Mouse (Mus musculus): ENCODE measurements around the gene Prrc2a.
"Not testable (repeated sequence)": the region's sequence is repeated elsewhere in the genome, so short reads cannot be mapped to it uniquely, and the experiment has no call there.

Prrc2a gene

DNA sequence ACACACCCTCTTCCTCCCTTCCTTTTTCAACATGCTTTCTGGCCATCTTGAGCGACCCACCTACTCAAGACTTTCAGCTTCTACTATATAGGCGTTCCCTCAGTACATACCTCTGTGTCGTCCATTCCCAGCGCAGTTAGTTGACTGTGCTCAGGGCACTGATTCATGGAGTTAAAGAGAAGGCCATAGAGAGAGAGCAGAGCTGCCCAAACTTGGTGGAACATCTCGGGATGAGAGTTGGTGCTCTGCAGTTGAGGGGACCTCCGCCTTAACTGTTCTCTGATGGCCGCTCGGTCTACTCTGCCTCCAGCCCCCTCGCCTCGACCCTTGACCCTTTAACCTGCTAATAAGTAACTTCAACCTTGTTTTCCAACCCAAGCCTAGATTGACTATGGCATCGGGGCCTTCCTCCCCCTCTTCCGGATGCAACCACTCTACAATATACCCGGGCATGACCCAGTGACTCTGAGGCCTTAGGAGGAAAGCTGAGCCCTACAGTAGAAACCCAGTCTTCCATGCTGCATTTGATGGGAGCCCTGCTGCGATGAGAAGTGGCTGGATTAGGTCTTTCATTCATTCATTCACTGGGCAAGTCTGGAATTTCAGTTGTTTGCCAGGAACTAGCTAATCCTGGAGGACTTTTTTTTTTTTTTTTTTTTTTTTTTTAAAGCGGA, 33.1 kb downstream of the Prrc2a start, which contains the start of gene Apom:
TSS of gene Apom (minus strand) at position 551 of the 674 bp plus-strand sequence.
- no peak for DNase-seq

DNA sequence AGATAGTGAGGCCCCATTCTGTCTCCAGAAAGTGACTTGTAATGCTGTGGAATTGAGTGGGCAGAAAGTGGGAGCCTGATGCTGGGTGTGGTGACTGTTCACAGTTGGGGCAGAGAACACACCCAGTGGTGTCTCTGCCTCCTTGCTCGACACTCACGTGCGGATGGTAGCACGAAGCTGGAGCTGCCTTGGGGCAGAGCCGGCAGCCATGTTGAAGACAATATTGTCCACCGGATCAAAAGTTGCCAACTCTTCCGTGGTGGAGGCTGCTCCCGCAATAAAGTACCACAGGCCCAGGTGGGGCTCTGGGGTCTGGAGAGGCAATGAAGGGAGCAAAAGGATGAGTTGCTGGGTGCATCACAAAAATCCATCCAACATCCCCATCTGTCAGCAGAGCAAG, 33.7 kb downstream of the Prrc2a start:
- DNase-seq: no peak

DNA sequence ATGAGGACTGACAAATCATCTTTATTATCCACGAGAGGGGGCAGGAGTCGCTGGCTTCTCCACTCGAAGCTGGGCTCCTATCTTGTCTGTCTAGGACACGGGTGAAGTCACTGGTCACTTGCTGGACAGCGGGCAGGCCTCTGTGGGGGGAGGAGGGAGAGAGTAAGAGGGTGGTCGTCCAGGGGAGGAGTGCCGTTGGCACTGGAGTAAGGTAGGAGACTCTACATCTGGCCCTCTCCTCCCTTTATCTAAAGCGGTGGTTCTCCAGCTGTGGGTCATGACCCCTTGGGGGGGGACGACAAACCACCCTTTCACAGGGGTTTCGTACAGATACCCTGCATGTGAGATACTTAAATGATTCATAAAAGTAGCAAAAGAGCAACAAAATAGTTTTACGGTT, 35.7 kb downstream of the Prrc2a start:
- no peak for DNase-seq

DNA sequence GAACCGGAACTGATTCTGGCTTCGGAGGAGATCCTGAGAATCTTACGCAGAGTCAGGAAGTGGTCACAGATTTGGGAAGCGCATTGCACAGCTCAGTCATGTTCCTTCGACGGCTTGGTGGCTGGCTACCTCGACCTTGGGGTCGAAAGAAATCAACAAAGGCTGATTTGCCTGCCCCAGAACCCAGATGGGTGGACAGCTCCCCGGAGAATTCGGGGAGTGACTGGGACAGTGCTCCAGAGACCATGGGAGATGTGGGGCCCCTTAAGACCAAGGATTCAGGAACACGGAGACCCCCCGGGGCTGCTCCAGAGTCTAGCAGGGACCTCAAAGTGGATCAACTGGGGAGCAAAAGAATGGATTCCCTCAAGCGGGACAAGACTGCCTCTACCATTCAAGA, 37.7 kb downstream of the Prrc2a start:
- no peak for DNase-seq

DNA sequence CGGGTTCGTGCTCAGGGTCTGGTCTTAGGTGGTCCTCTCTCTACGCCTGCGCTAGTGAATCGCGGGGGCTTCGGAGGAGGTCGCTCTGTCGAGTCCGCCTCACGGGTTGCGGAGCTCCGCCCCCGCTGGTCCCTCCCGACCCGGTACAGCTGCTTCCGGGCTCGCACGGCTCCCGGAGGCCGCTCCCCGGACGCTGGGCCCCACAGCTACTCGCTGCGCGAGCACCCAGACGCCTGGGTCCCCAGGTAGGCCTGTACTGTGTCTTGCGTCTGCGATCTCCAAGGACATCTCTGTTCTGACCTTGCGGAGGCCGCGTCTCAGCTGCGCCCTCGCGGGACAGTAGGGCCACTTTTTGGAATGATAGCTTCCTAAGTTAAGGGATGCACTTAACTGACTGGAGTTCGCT, 38.5 kb downstream of the Prrc2a start, which contains the start of gene D17H6S53E:
TSS of gene D17H6S53E (plus strand) at position 168 of the 406 bp plus-strand sequence.
- peak; percentile 87 for DNase-seq

DNA sequence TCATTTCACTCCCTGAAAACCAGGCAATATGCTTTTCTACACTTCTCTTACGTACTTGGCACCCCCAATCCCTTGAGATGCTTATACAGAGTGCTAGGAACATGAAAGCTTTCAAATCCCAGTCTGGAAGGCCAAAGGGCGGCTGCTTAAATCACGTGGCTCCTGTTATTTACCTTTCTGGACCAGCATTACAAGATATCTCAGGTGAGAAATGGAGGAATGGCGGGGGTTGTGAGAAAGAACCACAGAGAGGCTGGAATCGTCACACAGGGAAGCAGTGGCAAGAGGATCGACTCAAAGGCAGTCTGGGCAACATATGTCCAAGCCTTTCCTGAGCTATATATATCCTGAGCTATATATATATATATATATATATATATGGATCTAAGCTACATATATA, 39.1 kb downstream of the Prrc2a start:
- DNase-seq: no peak

DNA sequence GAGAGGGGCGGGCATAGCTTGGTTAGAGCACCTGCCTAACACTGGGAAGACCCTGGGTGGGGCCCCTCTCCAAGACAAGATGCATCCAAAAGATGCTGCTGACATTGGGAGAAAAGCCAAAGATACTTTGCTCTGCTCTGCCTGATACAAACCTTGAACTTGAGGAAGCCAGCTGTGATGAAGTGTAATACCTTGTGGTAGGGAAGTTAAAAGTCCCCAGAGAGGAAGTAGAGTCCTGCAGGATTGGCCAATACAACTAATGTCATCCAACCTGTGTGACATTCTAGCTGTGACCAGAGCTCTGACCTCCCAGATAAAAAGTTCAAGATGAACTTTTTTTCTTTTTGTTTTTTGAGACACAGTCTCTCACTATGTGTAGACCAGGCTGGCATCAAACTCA, 39.6 kb downstream of the Prrc2a start:
- no peak for DNase-seq

DNA sequence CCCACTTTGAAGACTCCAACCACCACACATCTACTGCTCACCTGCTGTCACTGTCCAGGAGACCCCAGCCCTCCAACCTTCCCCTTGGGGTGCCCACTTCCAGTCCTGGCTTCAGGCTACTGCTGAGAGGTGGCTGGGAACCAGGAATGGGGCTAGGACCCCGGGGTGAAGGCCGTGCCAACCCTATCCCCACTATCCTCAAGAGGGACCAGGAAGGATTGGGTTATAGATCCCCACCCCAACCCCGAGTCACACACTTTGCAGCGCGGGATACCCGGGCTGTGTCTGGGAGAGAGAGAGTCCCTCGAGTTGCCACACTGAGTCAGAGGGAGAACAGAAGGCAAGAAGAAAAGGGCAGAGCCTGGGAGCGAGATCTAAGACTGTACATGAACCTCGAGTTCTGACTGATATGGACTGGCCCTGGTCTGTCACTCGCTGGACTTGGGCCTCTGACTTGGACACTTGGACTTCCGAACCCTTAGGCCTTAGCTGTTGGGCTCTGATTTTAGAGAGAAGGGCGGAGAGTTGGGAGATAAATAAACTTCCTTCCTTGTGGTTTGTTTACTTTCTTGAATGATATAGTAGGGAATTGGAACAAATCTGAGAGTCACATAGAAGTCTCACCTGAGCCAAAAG, 40.3 kb downstream of the Prrc2a start:
- DNase-seq: not testable (repeated sequence)

DNA sequence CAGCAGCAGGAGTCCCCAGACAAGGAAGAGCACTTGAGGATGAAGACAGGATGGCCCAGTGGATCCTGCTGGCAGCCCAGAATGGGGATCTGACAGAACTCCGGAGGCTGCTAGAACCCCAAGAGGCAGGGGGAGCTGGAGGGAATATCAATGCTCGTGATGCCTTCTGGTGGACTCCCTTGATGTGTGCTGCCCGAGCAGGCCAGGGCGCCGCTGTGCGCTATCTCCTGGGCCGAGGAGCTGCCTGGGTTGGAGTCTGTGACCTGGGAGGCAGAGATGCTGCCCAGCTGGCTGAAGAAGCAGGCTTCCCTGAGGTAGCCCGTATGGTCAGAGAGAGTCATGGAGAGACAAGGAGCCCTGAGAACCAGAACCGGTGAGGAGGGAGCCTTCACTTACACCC, 41.4 kb downstream of the Prrc2a start:
- DNase-seq: not testable (repeated sequence)

DNA sequence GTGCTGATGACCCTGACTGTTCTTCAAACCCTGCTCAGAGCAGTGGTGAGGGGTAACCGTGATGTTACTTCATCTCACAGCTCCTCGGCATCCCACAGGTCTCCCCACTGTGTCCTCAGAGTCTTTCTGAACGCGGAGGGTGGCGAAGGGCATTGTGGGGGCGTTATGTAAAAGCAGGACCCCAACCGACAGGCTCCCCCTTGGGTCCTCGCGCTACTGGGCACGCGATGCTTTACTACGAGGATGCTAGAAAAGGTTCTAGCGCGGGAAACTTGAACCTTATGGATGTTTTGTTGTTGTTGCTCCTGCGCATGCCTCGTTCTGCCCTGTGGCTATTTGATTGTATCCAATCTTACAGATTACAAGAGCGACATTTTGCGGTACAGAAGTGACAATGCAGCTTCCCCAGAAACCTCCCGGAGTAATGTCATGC, 42.8 kb downstream of the Prrc2a start, which contains the start of gene Csnk2b:
TSS of gene Csnk2b (minus strand) at position 183 of the 433 bp plus-strand sequence.
- DNase-seq: peak; percentile 69

DNA sequence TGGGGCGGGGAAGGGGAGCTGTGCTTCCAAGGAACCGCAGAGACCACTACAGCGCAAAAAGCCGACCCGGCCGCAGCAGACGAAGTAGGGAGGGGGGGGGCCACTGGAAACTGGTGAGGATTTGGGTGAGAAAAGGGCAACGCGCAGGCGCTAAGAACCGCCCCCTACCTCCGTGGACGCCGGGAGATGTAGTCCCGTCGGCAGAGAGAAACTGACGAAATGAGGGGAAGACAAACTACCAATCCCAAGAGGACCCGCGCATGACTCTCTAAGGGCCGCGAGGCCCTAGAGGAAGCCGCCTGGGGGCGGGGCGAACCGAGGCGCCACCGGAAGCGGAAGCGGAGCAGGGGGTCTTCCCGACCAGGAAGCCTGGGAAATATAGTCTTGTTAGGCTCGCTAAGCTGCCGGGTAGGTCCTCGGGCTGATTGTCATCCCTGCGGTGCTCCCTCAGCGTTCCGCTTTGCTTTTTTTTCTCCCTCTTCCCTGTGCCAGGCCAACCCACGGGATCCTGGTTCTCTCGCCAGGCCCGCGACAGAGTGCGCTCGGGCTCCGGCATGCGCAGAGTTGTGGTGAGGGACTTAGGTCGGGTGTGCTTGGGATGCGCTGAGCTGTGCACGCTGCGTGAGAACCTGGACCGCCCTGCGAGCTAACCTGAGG, 43.4 kb downstream of the Prrc2a start, which contains the start of gene Gpank1:
TSS of gene Gpank1 (plus strand) at position 313 of the 657 bp plus-strand sequence.
- DNase-seq: peak; percentile 99

DNA sequence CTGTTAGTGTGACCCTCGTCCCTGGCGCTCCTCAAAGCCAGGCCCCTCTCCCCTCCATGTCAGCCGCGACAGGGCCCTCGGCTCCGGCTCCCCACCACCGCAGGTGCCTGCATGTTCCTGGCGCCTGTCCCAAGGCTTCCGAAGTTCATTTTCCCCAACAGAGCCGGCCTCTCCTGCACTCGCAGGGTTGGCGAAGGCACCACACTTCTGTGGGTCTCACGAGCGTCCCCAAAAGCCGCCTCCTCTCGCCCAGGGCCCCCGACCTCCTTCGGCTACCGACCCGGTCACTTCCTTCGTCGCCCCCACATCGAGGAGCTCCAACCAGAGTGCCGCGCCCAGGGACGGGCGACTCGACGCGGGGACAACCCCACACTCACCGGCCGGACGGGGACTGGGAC, 44.0 kb downstream of the Prrc2a start:
- peak; percentile 68 for DNase-seq

DNA sequence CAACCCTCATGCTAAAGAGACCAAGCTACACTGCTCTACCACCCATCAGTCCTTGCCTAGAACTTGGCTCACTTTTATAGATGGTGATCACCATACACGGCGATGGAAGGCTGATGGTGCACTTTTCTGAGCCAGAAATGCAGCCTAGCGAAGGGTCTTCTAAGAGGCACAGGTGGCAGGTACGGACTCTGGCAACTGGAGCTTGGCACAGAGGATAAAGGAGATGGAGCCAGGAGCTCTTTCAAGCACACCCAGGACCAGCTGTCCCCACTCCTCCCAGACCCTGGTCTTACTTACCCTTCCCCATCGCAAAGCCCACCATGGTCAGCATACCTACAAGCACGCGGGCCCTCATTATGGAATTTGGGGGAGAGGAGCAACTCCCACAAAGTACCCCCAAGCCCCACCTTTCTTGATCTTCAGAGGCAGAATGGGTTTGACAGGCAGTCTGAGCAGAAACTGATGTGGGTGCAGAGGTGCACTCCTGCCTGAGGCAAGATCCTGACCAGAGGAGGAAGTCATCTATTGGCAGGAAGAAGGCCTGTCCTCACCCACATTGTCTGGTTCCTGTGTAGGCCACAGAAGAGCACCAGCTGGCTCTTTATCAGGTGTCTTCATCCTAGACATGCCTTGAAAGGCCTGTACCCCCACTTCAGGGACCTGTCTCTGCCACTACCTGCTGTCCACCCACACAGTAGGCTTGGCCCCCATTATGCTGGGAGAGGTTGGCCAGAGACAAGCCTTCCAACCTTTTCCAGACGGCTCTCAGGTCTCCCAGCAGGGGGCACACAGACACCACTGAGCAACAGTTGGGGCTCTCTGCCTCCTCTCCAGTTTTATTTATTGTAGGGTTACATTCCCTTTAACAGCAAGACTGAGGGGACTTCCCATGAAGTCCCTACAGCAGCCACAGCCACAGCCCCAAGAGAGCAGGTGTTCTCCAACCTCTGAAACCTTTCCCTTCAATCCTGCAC, 49.4 kb downstream of the Prrc2a start, which contains the start of gene Ly6g5b:
TSS of gene Ly6g5b (minus strand) at position 383 of the 974 bp plus-strand sequence.
- DNase-seq: peak; percentile 49

DNA sequence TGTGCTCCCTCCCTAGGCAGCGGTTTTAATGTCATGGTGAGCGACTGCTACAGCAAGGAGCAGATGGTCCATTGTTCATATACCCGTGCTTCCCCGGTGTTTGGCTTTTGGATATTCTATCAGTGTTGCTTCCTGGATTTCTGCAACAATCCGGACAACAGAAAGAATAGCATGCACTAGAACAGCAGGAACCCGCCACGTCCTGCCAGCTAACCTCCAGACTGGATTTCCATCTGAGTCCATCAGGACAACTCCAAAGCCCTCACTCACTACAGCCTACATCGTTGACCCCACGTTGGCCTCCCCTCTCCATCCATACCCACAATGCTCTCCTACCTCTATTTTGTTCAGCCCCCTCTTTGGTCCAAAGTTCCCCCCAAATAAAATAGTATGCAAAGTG, 52.9 kb downstream of the Prrc2a start:
- no peak for DNase-seq

DNA sequence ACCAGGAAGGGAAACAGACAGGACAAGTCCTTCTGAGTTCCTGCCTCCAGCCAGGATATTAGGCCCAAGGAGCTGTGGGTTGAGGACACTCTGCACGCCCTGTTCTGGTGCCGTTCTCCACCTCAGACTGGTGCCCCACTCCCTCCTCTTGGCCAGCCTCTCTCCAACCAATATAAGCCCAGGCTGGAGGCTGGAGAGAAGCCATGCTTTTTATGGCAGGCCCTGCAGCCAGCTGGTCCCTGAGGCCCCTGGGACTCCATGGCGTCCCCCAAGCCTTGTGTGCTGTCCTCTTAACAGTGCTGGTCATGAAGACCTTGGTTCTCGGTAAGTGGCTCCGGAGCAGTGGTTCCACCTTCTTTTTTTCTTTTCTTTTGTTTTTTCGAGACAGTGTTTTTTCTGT, 56.6 kb downstream of the Prrc2a start, which contains the start of gene Ly6g5c:
TSS of gene Ly6g5c (plus strand) at position 183 of the 400 bp plus-strand sequence.
- no peak for DNase-seq

DNA sequence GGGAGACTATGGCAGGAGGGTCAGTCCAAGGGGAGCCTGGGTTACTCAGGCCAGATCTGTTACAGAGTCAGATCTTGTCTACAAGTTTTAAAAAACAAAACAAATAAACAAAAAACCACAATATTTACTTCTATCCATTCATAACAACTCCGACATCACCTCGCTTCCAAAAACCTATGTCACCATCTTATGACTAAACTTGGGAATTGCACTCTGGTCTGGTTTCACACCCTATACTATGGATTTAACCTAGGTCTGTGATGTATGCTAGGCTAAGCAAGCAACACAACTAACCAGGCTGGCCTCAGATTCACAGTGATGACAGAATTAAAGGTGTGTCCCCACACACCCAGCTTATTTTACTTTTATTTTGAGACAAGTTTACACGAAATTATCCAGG, 58.2 kb downstream of the Prrc2a start:
- DNase-seq: no peak

DNA sequence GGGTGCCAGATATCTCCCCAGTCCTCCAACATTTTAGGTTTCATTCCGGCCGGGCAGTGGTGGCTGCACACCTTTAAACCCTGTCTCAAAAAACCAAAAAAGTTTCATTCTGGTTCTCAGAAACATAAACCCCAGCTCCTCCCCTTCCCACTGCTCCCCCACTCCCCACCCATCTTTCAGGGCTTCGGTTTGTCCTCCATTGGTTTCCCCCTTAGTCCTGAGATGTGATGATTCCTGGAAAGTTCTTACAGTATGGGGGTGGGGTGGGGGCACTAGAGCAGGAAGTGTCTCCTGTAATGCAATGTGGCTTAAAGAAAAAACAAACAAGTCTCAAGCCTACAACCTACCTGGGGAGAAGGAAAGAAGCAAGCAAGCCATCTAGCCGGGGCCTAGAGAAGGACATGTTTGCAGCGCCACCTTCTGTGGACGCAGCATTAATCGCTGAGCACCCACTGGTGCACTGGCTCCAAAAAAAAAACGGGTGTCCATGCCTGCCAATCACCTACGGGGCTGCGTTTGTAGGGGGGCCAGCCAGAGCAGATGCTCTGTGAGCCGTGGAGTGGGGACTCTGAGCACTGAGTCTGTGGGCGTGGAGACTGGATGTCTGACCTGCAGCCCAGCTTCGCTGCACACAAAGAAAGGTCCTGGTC, 58.8 kb downstream of the Prrc2a start:
- DNase-seq: peak; percentile 73

DNA sequence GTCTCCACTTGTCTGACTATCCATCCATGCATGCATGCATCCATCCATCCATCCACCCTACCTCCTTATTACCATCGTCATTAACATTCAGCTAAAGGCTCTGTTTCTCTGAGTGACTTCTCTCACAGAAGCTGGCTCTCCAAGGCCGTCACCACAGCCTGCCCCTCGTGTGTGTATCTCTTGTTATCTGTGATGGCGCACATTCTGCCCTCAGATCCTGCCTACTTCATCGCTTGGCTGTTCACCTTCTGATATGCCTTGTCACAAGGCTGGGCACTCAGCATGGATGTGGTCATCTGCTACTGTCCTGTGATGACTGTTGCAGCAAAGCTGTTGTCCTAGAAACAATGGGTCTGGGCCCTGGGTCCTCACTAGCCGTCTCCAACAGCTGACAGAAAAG, 59.9 kb downstream of the Prrc2a start:
- DNase-seq: no peak

DNA sequence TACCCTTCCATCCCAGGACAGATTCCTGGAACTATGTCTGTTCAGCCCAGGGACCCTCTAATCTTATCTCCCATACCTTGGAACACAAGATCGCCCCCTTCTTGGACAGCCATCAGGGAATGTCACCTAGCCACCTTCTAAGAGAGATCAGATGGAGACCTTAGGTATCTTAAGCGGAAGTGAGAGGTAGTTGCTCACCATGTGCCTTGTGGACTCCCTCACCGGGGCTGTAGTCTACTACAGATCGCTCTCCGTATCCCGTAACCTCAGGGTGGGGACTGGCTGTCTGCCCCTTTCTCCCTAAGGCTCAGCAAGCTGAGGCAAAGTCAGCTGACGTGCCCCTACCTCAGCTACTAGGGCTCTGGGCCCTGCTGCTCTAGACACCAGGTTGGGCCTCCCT, 60.6 kb downstream of the Prrc2a start:
- no peak for DNase-seq

DNA sequence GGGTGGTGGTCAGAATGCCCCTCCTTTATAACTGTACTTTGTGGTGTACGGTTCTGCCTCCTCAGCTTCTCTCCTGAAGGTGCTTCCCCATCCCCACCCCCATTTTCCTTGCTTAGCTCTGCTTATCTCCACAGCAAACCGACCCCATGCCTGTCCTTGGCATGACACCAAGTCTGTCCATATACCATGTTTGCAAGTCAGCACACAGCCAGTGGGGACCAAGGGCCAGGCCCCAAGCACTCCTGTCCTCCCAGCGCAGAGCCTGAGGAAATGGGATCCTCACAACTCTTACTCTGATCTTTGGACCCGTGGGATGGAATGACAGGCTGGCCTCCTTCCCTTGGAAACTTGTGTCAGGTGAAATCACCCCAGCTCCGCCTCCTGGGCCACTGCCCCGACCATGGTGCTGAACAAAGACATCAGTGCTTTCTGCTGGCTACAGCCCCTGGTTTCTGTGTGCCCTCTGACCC, 61.4 kb downstream of the Prrc2a start:
- peak; percentile 69 for DNase-seq

DNA sequence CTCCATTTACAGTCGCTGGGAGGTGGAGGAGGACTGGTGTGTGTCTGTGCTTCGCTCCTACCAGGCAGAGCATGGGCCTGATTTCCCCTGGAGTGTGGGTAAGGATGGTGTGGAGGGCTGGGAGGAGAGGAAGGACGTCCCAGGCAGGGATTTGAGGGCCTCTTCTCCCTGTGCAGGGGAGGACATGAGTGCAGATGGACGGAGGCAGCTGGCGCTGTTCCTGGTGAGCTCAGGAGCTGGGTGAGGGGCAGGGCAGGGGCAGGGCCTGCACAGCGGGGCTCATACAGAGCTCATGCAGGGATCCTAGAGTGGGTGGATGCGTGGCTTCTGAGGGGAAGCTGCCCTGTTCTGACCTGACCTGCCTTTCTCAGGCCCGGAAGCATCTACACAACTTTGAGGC, 62.4 kb downstream of the Prrc2a start:
- DNase-seq: no peak

DNA sequence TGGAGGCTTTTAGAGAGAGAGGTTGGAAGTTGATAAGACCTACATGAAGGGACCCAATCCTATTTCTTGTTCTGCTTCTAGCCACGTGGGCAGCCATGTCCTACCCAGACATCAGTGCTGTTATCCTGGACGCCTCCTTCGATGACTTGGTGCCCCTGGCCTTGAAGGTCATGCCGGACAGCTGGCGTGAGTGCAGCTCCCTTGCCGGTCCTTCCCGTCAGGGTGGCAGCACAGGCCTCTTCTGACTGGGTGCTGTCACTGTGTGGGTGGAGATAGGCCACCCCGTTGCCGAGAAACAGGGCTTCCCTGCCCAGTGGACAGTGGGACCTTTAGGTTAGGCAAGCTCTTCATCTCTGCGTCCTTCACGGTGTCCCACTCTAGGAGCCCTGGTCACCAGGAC, 63.5 kb downstream of the Prrc2a start:
- no peak for DNase-seq
